Mouse (Mus musculus) brain, embryonic 14.5 days (tissue): ENCODE results near the gene Bahd1.

ENCODE experiments used
- CTCF ChIP-seq: fragments of 200-500 bp; IDR thresholded peaks from 2 replicates; pipeline ENCODE4 v1.5.1; 2012; ENCODE audit warnings: inconsistent platforms, mild to moderate bottlenecking, moderate library complexity, borderline replicate concordance; ENCODE audit not compliant: insufficient read depth, insufficient read length; ENCODE audit errors: extremely low read depth
- POLR2A ChIP-seq: fragments of 200-500 bp; IDR thresholded peaks from 2 replicates; pipeline ENCODE4 v1.6.1; 2012; ENCODE audit warnings: mild to moderate bottlenecking, inconsistent platforms, borderline replicate concordance; ENCODE audit not compliant: poor library complexity, insufficient read depth, insufficient read length, severe bottlenecking; ENCODE audit errors: extremely low read depth

DNA sequence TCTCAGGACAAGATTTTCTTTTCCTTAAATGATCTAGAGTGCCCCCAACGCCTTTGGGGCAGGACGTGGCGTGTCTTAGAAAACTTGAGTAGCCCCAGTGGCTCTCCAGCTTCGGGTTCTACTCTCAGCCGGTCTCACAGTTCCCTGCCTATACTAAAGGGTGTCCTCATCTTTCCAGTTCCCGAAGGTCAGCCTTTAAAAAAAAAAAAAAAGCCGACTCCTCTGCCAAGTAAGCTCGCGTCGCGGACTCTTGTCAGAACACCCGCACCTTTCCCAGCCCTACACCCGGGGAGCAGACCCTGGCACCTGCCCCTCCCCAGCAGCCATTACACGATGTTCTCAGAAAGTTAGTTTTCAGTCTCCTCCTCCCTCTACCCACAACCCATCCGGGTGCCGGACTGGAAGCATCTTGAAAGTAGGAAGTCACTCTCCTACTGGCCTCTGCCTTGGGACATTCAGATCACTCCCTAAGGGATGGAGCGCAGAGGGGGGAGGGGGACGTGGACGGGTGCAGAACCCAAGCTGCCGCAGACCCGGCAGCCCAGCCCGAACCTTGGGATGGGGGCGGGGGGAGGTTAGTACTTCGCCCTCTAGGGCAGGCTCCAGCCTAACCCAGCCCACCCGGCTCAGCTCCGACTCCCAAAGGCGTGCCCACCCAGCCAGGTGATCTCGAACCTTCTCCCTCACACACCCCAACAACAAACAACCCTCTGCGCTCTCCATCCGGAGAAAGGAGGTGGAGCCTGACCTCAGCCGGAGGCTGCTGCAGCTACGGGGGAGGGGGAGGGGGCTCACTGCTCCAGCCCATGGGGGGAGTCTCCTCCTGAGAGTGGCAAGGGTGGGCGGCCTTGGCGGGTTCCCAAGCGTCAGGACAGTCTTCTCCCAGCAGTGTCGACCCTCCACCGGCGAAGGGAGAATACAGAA is 3.9 kb upstream of the Bahd1 start:
- TF ChIP-seq POLR2A = no peak
- TF ChIP-seq CTCF = no peak
